In genomic region chr4:118967711-118968110, GRCm38 (mm10) we compare ENCODE assay signal across 28 mouse cellular contexts. TPM values are rescaled to one million over a fixed set of nuclear protein-coding genes. Genes with fewer than 3 reads are reported as not detected.
DNase-seq lines count a peak whose midpoint lies in the region; ATAC-seq and TF ChIP-seq lines count a peak whose summit lies in the region.
"Had no signal": no experiment of that assay in that cellular context is flagged by ENCODE, and none has a peak within 500 bp of the region (broad histone marks: within the 10 kb centered on the region; RNA-seq: fewer than 3 reads in every experiment).

No protein-coding gene starts in this region.

- H3K4me3 ChIP-seq in heart, adult 2 months, result no peak overlapping the region
- H3K4me3 ChIP-seq in heart, embryonic 10.5 days, result no peak overlapping the region
- no peak overlapping the region for H3K4me3 ChIP-seq in limb, embryonic 11.5 days (ENCODE audit: low read depth, low read length)
- no peak overlapping the region for H3K4me3 ChIP-seq in limb, embryonic 10.5 days
- no peak overlapping the region for H3K4me3 ChIP-seq in midbrain, embryonic 10.5 days
- H3K4me3 ChIP-seq in midbrain, embryonic 16.5 days (ENCODE audit: low read depth, low read length), result no peak overlapping the region

- ATAC-seq in limb, embryonic 11.5 days (ENCODE audit: insufficient number of reproducible peaks, low FRiP score, low TSS enrichment, low read depth), result no peak
- no peak for ATAC-seq in midbrain, embryonic 16.5 days
- ATAC-seq: activated CD4-positive, CD25-positive, alpha-beta regulatory T cell, adult 4 months; CD4-positive, CD25-positive, alpha-beta regulatory T cell, adult 4 months; Patski had no signal

- WGBS in heart, adult 2 months, result 88% methylated on average over 15 of the region's 15 CpGs
- WGBS in heart, embryonic 10.5 days, result 87% methylated on average over 15 of the region's 15 CpGs
- 95% methylated on average over 15 of the region's 15 CpGs for WGBS in limb, embryonic 11.5 days
- 91% methylated on average over 15 of the region's 15 CpGs for WGBS in limb, embryonic 10.5 days
- 91% methylated on average over 15 of the region's 15 CpGs for WGBS in midbrain, embryonic 10.5 days
- WGBS in midbrain, embryonic 16.5 days, result 93% methylated on average over 15 of the region's 15 CpGs

- no peak for TF ChIP-seq CTCF in heart, adult 2 months (IDR thresholded peaks at IDR 0.05)

- H3K36me3 ChIP-seq in heart, adult 2 months (ENCODE audit: control insufficient read depth, insufficient read depth, low read length), result no peaks in the 10 kb centered on the region
- H3K36me3 ChIP-seq in heart, embryonic 10.5 days, result no peaks in the 10 kb centered on the region
- H3K36me3 ChIP-seq in limb, embryonic 11.5 days (ENCODE audit: control insufficient read depth, insufficient read depth, low read length), result no peaks in the 10 kb centered on the region
- no peaks in the 10 kb centered on the region for H3K36me3 ChIP-seq in limb, embryonic 10.5 days
- H3K36me3 ChIP-seq in midbrain, embryonic 10.5 days, result no peaks in the 10 kb centered on the region
- no peaks in the 10 kb centered on the region for H3K36me3 ChIP-seq in midbrain, embryonic 16.5 days (ENCODE audit: control insufficient read depth, insufficient read depth, low read length)
- H3K36me3 ChIP-seq: G1E had no signal

- intact Hi-C loops in heart, adult 2 months (cut with DNase I), result no loop called here
- intact Hi-C loops in heart, postnatal 25 days (cut with DNase I), result no loop called here

- no peak overlapping the region for H3K9ac ChIP-seq in heart, adult 2 months (ENCODE audit: low read depth, low read length)
- no peak overlapping the region for H3K9ac ChIP-seq in limb, embryonic 11.5 days (ENCODE audit: low read length)
- no peak overlapping the region for H3K9ac ChIP-seq in midbrain, embryonic 16.5 days (ENCODE audit: low read depth, low read length)

- H3K9me3 ChIP-seq in heart, embryonic 10.5 days, result no peaks in the 10 kb centered on the region
- no peaks in the 10 kb centered on the region for H3K9me3 ChIP-seq in limb, embryonic 11.5 days (ENCODE audit: control insufficient read depth, low read length)
- no peaks in the 10 kb centered on the region for H3K9me3 ChIP-seq in limb, embryonic 10.5 days (replicated peaks)
- H3K9me3 ChIP-seq in midbrain, embryonic 10.5 days (replicated peaks), result no peaks in the 10 kb centered on the region
- no peaks in the 10 kb centered on the region for H3K9me3 ChIP-seq in midbrain, embryonic 16.5 days (replicated peaks; ENCODE audit: control insufficient read depth, low read length, poor library complexity, severe bottlenecking)
- H3K9me3 ChIP-seq: G1E had no signal

- no peaks in the 10 kb centered on the region for H3K27me3 ChIP-seq in heart, adult 2 months (ENCODE audit: control insufficient read depth, insufficient read depth, low read length)
- H3K27me3 ChIP-seq in heart, embryonic 10.5 days (ENCODE audit: insufficient read depth, poor library complexity, severe bottlenecking), result peaks cover 7% of the 10 kb centered on the region; the same call in 1 of the 2 replicates
- H3K27me3 ChIP-seq in limb, embryonic 11.5 days (ENCODE audit: control insufficient read depth, insufficient read depth, low read length), result no peaks in the 10 kb centered on the region
- no peaks in the 10 kb centered on the region for H3K27me3 ChIP-seq in limb, embryonic 10.5 days (ENCODE audit: low read depth, poor library complexity, severe bottlenecking)
- H3K27me3 ChIP-seq in midbrain, embryonic 10.5 days (ENCODE audit: low read depth, poor library complexity, severe bottlenecking), result no peaks in the 10 kb centered on the region
- no peaks in the 10 kb centered on the region for H3K27me3 ChIP-seq in midbrain, embryonic 16.5 days (ENCODE audit: control insufficient read depth, insufficient read depth, low read depth, low read length)
- H3K27me3 ChIP-seq: CH12.LX had no signal

- TF ChIP-seq POLR2A in heart, adult 2 months (IDR thresholded peaks at IDR 0.05; ENCODE audit: insufficient read depth, low read depth, low read length), result no peak

- H3K27ac ChIP-seq in heart, adult 2 months, result no peak overlapping the region
- no peak overlapping the region for H3K27ac ChIP-seq in heart, embryonic 10.5 days
- H3K27ac ChIP-seq in limb, embryonic 11.5 days (replicated peaks; ENCODE audit: low read depth, low read length), result no peak overlapping the region
- H3K27ac ChIP-seq in limb, embryonic 10.5 days, result no peak overlapping the region
- H3K27ac ChIP-seq in midbrain, embryonic 10.5 days (replicated peaks), result no peak overlapping the region
- no peak overlapping the region for H3K27ac ChIP-seq in midbrain, embryonic 16.5 days (ENCODE audit: low read length)

- DNase-seq in heart, adult 11 months, result peak; percentile 84
- no peak for DNase-seq in heart, adult 2 months
- peak; percentile 45 for DNase-seq in heart, embryonic 10.5 days (ENCODE audit: low spot score)
- DNase-seq in heart, postnatal 25 days (ENCODE audit: low spot score), result no peak
- DNase-seq in limb, embryonic 11.5 days (ENCODE audit: low spot score), result peak; percentile 14
- DNase-seq in limb, embryonic 10.5 days (ENCODE audit: low spot score), result no peak
- DNase-seq in midbrain, embryonic 10.5 days (ENCODE audit: low spot score), result peak; percentile 10
- DNase-seq: adrenal gland, adult 2 months; adrenal gland, adult 8-10 months; adrenal gland, postnatal 10 days; adrenal gland, postnatal 14 days; adrenal gland, postnatal 25 days; adrenal gland, postnatal 36 days; B cell, adult 2 months; cerebellum, adult 11 months; cerebellum, adult 11-12 months had no signal

- no peaks in the 10 kb centered on the region for H3K4me1 ChIP-seq in heart, adult 2 months (ENCODE audit: control insufficient read depth, insufficient read depth, low read length)
- no peaks in the 10 kb centered on the region for H3K4me1 ChIP-seq in heart, embryonic 10.5 days
- H3K4me1 ChIP-seq in limb, embryonic 11.5 days (ENCODE audit: control insufficient read depth, insufficient read depth, low read length), result no peaks in the 10 kb centered on the region
- no peaks in the 10 kb centered on the region for H3K4me1 ChIP-seq in limb, embryonic 10.5 days
- H3K4me1 ChIP-seq in midbrain, embryonic 10.5 days, result peaks cover 3% of the 10 kb centered on the region; the same call in 1 of the 2 replicates
- H3K4me1 ChIP-seq in midbrain, embryonic 16.5 days (ENCODE audit: control insufficient read depth, insufficient read depth, low read length), result no peaks in the 10 kb centered on the region

- TF ChIP-seq EP300 in heart, adult 2 months (IDR thresholded peaks at IDR 0.05; ENCODE audit: insufficient read depth, low read depth, low read length), result no peak

- H3K4me2 ChIP-seq in limb, embryonic 11.5 days (ENCODE audit: low read depth, severe bottlenecking), result no peak overlapping the region
- no peak overlapping the region for H3K4me2 ChIP-seq in midbrain, embryonic 16.5 days (ENCODE audit: low read length)

- no peaks in the 10 kb centered on the region for H3K79me2 ChIP-seq in heart, adult 2 months (replicated peaks; ENCODE audit: control insufficient read depth, insufficient read depth, low read length)

RNA-seq across cellular contexts. Expression of gene Lao1, which starts 6.3 kb away (rescaled TPM):
- under 1 TPM; 0.20 to 0.42 TPM for total RNA-seq in heart, adult 2 months (2021)
- not detected in 2 replicates for polyA plus RNA-seq in heart, adult 2 months (2012; rRNA removed)
- polyA plus RNA-seq in heart, embryonic 10.5 days (2016; fragmentation: Nextera tagmentation; extraction: Ambion mirVana), result not detected in 2 replicates
- total RNA-seq in heart, postnatal 25 days (2021), result under 1 TPM; 0.18 to 0.34 TPM
- not detected in 2 replicates for polyA plus RNA-seq in limb, embryonic 11.5 days (2014; fragmentation: Nextera tagmentation; extraction: Ambion mirVana)
- polyA plus RNA-seq in limb, embryonic 10.5 days (2016; fragmentation: Nextera tagmentation; extraction: Ambion mirVana), result not detected in 2 replicates
- polyA plus RNA-seq in midbrain, embryonic 10.5 days (2016; fragmentation: Nextera tagmentation; extraction: Ambion mirVana), result not detected in 2 replicates
- polyA plus RNA-seq in midbrain, embryonic 16.5 days (2015; fragmentation: Nextera tagmentation; extraction: Ambion mirVana), result not detected in 2 replicates
- total RNA-seq: adrenal gland, adult 18-20 months; adrenal gland, adult 8-10 months; adrenal gland, postnatal 25 days; adrenal gland, postnatal 4 days; ES-E14; G1E; MEL had no signal
- polyA plus RNA-seq: activated CD4-positive, CD25-positive, alpha-beta regulatory T cell, adult 4 months; adrenal gland, adult 2 months; brain, embryonic 14.5 days; C2C12; CD4-positive, CD25-positive, alpha-beta regulatory T cell, adult 4 months; G1E; Patski had no signal

RNA-seq across cellular contexts. Expression of gene Olfr1328, which starts 29.3 kb away (rescaled TPM):
- total RNA-seq in heart, adult 2 months (2021), result not detected
- polyA plus RNA-seq in heart, adult 2 months (2012; rRNA removed), result not detected in 2 replicates
- polyA plus RNA-seq in heart, embryonic 10.5 days (2016; fragmentation: Nextera tagmentation; extraction: Ambion mirVana), result 0.05 TPM in 1 of 2 replicates, not detected in the other
- total RNA-seq in heart, postnatal 25 days (2021), result not detected
- not detected in 2 replicates for polyA plus RNA-seq in limb, embryonic 11.5 days (2014; fragmentation: Nextera tagmentation; extraction: Ambion mirVana)
- not detected in 2 replicates for polyA plus RNA-seq in limb, embryonic 10.5 days (2016; fragmentation: Nextera tagmentation; extraction: Ambion mirVana)
- not detected in 2 replicates for polyA plus RNA-seq in midbrain, embryonic 10.5 days (2016; fragmentation: Nextera tagmentation; extraction: Ambion mirVana)
- polyA plus RNA-seq in midbrain, embryonic 16.5 days (2015; fragmentation: Nextera tagmentation; extraction: Ambion mirVana), result not detected in 2 replicates
- total RNA-seq: adrenal gland, adult 18-20 months; adrenal gland, adult 2 months; adrenal gland, adult 8-10 months; adrenal gland, postnatal 10 days; adrenal gland, postnatal 14 days; adrenal gland, postnatal 25 days; adrenal gland, postnatal 36 days; adrenal gland, postnatal 4 days; ES-E14; MEL had no signal
- polyA plus RNA-seq: activated CD4-positive, CD25-positive, alpha-beta regulatory T cell, adult 4 months; adrenal gland, adult 2 months; brain, embryonic 14.5 days; C2C12; CD4-positive, CD25-positive, alpha-beta regulatory T cell, adult 4 months; G1E; Patski had no signal

RNA-seq across cellular contexts. Expression of gene Olfr1329, which starts 50.4 kb away (rescaled TPM):
- not detected for total RNA-seq in heart, adult 2 months (2021)
- polyA plus RNA-seq in heart, adult 2 months (2012; rRNA removed), result not detected in 2 replicates
- polyA plus RNA-seq in heart, embryonic 10.5 days (2016; fragmentation: Nextera tagmentation; extraction: Ambion mirVana), result not detected in 2 replicates
- not detected for total RNA-seq in heart, postnatal 25 days (2021)
- not detected in 2 replicates for polyA plus RNA-seq in limb, embryonic 11.5 days (2014; fragmentation: Nextera tagmentation; extraction: Ambion mirVana)
- not detected in 2 replicates for polyA plus RNA-seq in limb, embryonic 10.5 days (2016; fragmentation: Nextera tagmentation; extraction: Ambion mirVana)
- not detected in 2 replicates for polyA plus RNA-seq in midbrain, embryonic 10.5 days (2016; fragmentation: Nextera tagmentation; extraction: Ambion mirVana)
- polyA plus RNA-seq in midbrain, embryonic 16.5 days (2015; fragmentation: Nextera tagmentation; extraction: Ambion mirVana), result not detected in 2 replicates
- total RNA-seq: adrenal gland, adult 18-20 months; adrenal gland, adult 2 months; adrenal gland, adult 8-10 months; adrenal gland, postnatal 10 days; adrenal gland, postnatal 14 days; adrenal gland, postnatal 25 days; adrenal gland, postnatal 36 days; adrenal gland, postnatal 4 days; ES-E14; MEL had no signal
- polyA plus RNA-seq: activated CD4-positive, CD25-positive, alpha-beta regulatory T cell, adult 4 months; adrenal gland, adult 2 months; brain, embryonic 14.5 days; C2C12; CD4-positive, CD25-positive, alpha-beta regulatory T cell, adult 4 months; G1E; Patski had no signal

Comparison
In these comparisons a context has a peak if more than half of its experiments do, and no peak if none do; other contexts are left out.
1. DNase-seq: peak in heart, adult 11 months (single experiment), heart, embryonic 10.5 days (single experiment), limb, embryonic 11.5 days (single experiment) and midbrain, embryonic 10.5 days (single experiment); none in heart, adult 2 months (0 of 2), heart, postnatal 25 days (single experiment) and limb, embryonic 10.5 days (single experiment).